Mouse (Mus musculus) lung, postnatal 0 days (tissue): ENCODE results near the gene Bcl11b.

Experiments
- CTCF ChIP-seq: IDR thresholded peaks from 2 replicates; pipeline ENCODE4 v1.5.1; 2016; ENCODE audit warnings: antibody characterized with exemption, mild to moderate bottlenecking
- EP300 ChIP-seq: IDR thresholded peaks from 2 replicates; pipeline ENCODE4 v1.6.1; 2016; ENCODE audit warnings: antibody characterized with exemption, mild to moderate bottlenecking, control low read depth

DNA sequence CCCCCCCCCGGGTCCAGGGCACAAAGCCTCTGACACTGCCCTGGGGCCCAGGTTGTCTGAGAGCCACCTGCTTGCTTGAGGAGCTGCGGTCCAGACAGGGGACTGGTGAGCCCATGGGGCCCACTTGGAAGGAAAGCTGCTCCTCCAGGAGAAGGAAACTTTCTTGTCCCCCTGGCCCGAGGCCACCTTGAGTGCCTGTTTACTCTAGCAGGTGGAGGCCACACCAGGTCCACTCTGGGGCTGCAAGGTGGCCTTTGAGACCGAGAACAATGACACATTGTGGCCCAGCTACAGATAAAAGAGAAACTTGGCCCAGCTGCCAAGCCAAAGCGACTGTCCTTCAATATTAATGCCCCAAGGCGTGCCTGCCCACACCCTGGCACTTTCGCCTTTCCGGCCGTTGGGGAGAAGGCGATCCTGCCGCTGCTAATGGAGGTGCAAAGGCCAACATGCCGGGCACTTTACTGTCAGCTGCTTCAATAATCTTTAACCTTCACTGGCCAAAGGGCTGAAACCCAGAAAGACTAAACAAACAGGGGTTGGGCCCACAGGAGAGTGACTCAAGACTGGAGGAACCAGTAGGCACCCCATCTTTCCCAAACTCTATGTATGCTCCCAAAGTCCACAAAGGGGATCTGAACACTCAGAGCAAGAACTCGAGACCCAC, 32.1 kb upstream of the Bcl11b start:
- TF ChIP-seq CTCF (no peak), EP300 (no peak)
